Mouse (Mus musculus): ENCODE results near the gene Mtfmt.

GRCm38 (mm10) chr9:65408871-65409295 lies 26.7 kb upstream of the Mtfmt start:
- TF ChIP-seq GATA1 (IDR thresholded peaks at IDR 0.05; ENCODE audit: borderline replicate concordance, low read length) (no peak), CTCF (IDR thresholded peaks at IDR 0.05; ENCODE audit: low read depth, low read length) (no peak)
